In genomic region chr12:80433266-80433665, GRCm38 (mm10) we compare ENCODE assay signal across 12 mouse cellular contexts. TPM values are rescaled to one million over a fixed set of nuclear protein-coding genes. Genes with fewer than 3 reads are reported as not detected.
DNase-seq lines count a peak whose midpoint lies in the region; ATAC-seq and TF ChIP-seq lines count a peak whose summit lies in the region.
"Had no signal": no experiment of that assay in that cellular context is flagged by ENCODE, and none has a peak within 500 bp of the region (broad histone marks: within the 10 kb centered on the region; RNA-seq: fewer than 3 reads in every experiment).

No protein-coding gene starts in this region.

- no peaks in the 10 kb centered on the region for H3K27me3 ChIP-seq in heart, embryonic 13.5 days (replicated peaks)
- no peaks in the 10 kb centered on the region for H3K27me3 ChIP-seq in intestine, embryonic 15.5 days (replicated peaks)
- H3K27me3 ChIP-seq: hindbrain, embryonic 15.5 days; neural tube, embryonic 12.5 days; stomach, embryonic 15.5 days had no signal

- peaks cover 22% of the 10 kb centered on the region for H3K4me1 ChIP-seq in heart, embryonic 13.5 days
- H3K4me1 ChIP-seq in intestine, embryonic 15.5 days (replicated peaks) = peaks cover 11% of the 10 kb centered on the region; the same call in 1 of the 2 replicates

- 53% methylated on average over 4 of the region's 4 CpGs for WGBS in heart, embryonic 13.5 days
- 56% methylated on average over 4 of the region's 4 CpGs for WGBS in intestine, embryonic 15.5 days

- peaks cover 24% of the 10 kb centered on the region for H3K36me3 ChIP-seq in heart, embryonic 13.5 days
- H3K36me3 ChIP-seq in intestine, embryonic 15.5 days = no peaks in the 10 kb centered on the region
- H3K36me3 ChIP-seq: hindbrain, embryonic 15.5 days; neural tube, embryonic 12.5 days had no signal

- H3K4me2 ChIP-seq in heart, embryonic 13.5 days = peak overlapping the region; percentile 1; the same call in 1 of the 2 replicates
- no peak overlapping the region for H3K4me2 ChIP-seq in intestine, embryonic 15.5 days (replicated peaks)
- H3K4me2 ChIP-seq: stomach, embryonic 15.5 days had no signal

- H3K9ac ChIP-seq in heart, embryonic 13.5 days = peak overlapping the region; percentile 52
- H3K9ac ChIP-seq in intestine, embryonic 15.5 days = no peak overlapping the region
- H3K9ac ChIP-seq: hindbrain, embryonic 15.5 days; neural tube, embryonic 12.5 days; stomach, embryonic 15.5 days had no signal

- no peak for ATAC-seq in heart, embryonic 13.5 days (ENCODE audit: extremely low read depth, insufficient number of reproducible peaks, low FRiP score, low TSS enrichment)
- no peak for ATAC-seq in intestine, embryonic 15.5 days

- no peak overlapping the region for H3K4me3 ChIP-seq in heart, embryonic 13.5 days
- no peak overlapping the region for H3K4me3 ChIP-seq in intestine, embryonic 15.5 days (replicated peaks)
- no peak overlapping the region for H3K4me3 ChIP-seq in left cerebral cortex, adult 2 months
- H3K4me3 ChIP-seq: hindbrain, embryonic 15.5 days; neural tube, embryonic 12.5 days; stomach, embryonic 15.5 days had no signal

- no peaks in the 10 kb centered on the region for H3K9me3 ChIP-seq in heart, embryonic 13.5 days
- no peaks in the 10 kb centered on the region for H3K9me3 ChIP-seq in intestine, embryonic 15.5 days
- H3K9me3 ChIP-seq: hindbrain, embryonic 15.5 days; neural tube, embryonic 12.5 days; stomach, embryonic 15.5 days had no signal

- no peak for TF ChIP-seq CTCF in left cerebral cortex, adult 2 months (IDR thresholded peaks at IDR 0.05)

- intact Hi-C loops in left cerebral cortex, adult 2 months (cut with DNase I) = no loop called here

- H3K27ac ChIP-seq in heart, embryonic 13.5 days (replicated peaks) = 0 out of 2 replicates have a peak overlapping the region, but pooled peaks have one; percentile 12
- H3K27ac ChIP-seq in intestine, embryonic 15.5 days = peak overlapping the region; percentile 44
- H3K27ac ChIP-seq in left cerebral cortex, adult 2 months = no peak overlapping the region
- H3K27ac ChIP-seq: hindbrain, embryonic 15.5 days; neural tube, embryonic 12.5 days; stomach, embryonic 15.5 days had no signal

- DNase-seq in heart, postnatal 4 days = no peak
- DNase-seq in lung, postnatal 10 days = peak; percentile 5
- no peak for DNase-seq in lung, postnatal 25 days (ENCODE audit: low spot score)
- peak; percentile 22 for DNase-seq in Muller cell, postnatal 12 days (ENCODE audit: inconsistent ontology term)
- DNase-seq in left cerebral cortex, adult 2 months (ENCODE audit: extremely low spot score in 1 of 2, low spot score in 2 of 2) = no peak
- DNase-seq in frontal cortex, adult 2 months (ENCODE audit: extremely low spot score in 1 of 2, low spot score in 1 of 2) = no peak
- DNase-seq: cerebellum, postnatal 36 days had no signal

RNA-seq across cellular contexts. Expression of gene Dcaf5, which starts 3.1 kb away (rescaled TPM):
- polyA plus RNA-seq in heart, embryonic 13.5 days (2015; fragmentation: Nextera tagmentation; extraction: Ambion mirVana) = 9.2 and 10.6 TPM in 2 replicates
- total RNA-seq in heart, postnatal 4 days (2021) = 10 to 100 TPM; 36.3 to 37.3 TPM
- 8.8 and 10.4 TPM in 2 replicates for polyA plus RNA-seq in intestine, embryonic 15.5 days (2015; fragmentation: Nextera tagmentation; extraction: Ambion mirVana)
- total RNA-seq in left cerebral cortex, adult 2 months (2021) = 10 to 100 TPM; 75.9 to 80.7 TPM
- 44.5 and 45.2 TPM in 2 replicates for polyA plus RNA-seq in frontal cortex, adult 2 months (2012; rRNA removed)

RNA-seq across cellular contexts. Expression of gene Exd2, which starts 29.6 kb away (rescaled TPM):
- 16.6 and 16.9 TPM in 2 replicates for polyA plus RNA-seq in heart, embryonic 13.5 days (2015; fragmentation: Nextera tagmentation; extraction: Ambion mirVana)
- total RNA-seq in heart, postnatal 4 days (2021) = 10 to 100 TPM; 10.0 to 10.9 TPM
- polyA plus RNA-seq in intestine, embryonic 15.5 days (2015; fragmentation: Nextera tagmentation; extraction: Ambion mirVana) = 22.4 and 23.1 TPM in 2 replicates
- 100 to 1,000 TPM; 138 to 142 TPM for total RNA-seq in left cerebral cortex, adult 2 months (2021)
- polyA plus RNA-seq in frontal cortex, adult 2 months (2012; rRNA removed) = 107 and 129 TPM in 2 replicates

Comparison
In these comparisons a context has a peak if more than half of its experiments do, and no peak if none do; other contexts are left out.
1. DNase-seq: peak in lung, postnatal 10 days (single experiment) and Muller cell, postnatal 12 days (single experiment); none in heart, postnatal 4 days (single experiment), lung, postnatal 25 days (single experiment), left cerebral cortex, adult 2 months (0 of 2) and frontal cortex, adult 2 months (0 of 2).